Mouse (Mus musculus) kidney, adult 11 months (tissue): ENCODE measurements around the gene Smchd1.

Experiments
- DNase-seq: peaks from one replicate; pipeline ENCODE4 v3.0.0; 2022

Gene Smchd1

DNA sequence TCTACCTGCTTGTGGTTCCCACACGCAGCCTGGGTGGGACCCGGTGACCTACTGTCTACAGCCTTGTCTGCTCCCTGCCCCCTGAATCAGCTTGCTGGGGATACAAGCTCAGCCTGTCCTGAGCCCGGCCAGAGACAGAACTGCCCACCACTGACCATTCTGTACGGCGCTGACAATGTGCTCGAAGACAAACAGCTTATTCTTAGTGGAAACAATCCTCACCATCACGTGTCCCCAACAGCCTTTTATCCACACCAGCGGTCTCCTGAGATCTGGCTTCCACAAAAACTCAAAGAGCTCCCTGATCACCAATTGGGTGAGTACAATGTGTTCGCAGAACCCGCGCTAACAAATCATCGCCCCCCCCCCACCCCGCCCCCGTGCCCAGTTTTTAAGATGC lies 166.0 kb downstream of the Smchd1 start:
- DNase-seq: no peak

DNA sequence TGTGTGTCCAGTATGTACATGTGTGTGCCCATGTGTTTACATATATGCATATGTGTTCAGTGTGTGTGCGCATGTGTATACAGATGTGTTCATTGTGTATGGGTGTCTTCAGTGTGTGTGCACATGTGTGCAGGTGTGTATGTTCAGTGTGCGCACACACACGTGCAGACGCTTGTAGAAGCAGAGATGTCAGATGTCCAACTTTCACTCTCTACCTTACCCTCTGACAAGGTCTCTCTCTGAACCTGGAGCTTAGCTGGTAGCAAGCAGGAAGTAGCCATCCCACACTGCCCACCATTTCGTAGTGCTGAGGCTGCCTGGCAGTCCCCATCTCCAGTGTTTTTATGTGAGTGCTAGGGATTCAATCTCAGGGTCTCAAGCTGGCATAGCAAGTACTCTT lies 166.8 kb downstream of the Smchd1 start:
- no peak for DNase-seq

DNA sequence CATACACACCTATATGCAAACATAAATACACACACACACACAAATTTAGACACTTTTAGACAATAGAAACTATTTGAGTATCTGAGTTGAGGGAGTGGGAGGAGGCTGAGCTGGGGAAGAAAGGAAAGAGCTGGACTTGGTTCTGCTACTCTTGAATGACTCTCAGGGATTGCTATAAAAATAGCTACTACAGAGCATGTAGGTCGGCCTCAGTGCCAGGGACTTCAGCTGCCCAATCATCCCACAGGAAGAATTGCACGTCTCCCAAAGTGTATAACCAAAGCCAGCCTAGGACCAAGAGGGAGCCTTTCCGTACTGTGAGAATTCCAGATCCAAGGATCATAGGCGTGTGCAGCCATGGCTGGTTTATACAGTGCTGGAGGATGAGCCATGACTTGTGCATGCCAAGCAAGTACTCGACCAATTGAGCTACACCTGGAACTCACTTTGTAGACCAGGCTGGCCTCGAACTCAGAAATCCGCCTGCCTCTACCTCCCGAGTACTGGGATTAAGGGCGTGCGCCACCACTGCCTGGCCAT lies 167.8 kb downstream of the Smchd1 start:
- no peak for DNase-seq

DNA sequence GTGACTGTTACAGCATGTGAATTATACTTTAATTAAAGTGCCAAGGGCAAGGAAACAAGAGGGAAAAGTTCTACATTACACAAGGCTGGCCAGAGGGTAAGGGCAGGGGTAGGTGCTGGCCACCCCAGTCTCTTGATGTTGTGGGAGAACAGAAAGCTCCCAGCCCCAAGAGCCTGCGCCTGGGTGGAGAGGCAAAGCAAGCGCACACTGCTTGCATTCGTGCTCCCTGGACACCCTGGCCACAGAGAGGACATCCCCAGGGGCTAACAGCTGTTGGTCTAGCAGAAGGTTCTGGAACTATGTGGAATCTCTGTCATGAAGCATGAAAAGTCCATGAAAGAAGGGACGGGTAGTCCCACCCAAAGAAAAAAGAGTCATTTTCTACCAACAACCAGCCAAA lies 168.4 kb downstream of the Smchd1 start:
- no peak for DNase-seq

DNA sequence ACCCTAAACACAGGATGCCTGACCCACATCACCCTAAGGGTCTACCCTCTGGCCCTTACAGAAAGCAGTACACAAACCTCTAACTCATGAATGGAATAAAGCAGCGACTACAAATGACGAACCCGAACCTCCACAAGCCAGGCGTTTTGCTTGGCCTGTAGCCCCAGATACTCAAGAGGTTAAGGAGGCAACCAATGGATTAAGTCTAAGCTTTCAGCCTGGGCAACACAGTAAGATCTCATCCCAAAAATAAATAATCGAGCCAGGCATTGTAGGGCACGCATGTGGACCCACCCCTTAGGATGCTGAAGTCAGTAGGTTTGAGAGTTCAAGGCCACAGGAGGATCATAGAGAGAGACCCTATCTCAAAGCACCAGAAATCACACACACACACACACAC lies 169.1 kb downstream of the Smchd1 start:
- no peak for DNase-seq

DNA sequence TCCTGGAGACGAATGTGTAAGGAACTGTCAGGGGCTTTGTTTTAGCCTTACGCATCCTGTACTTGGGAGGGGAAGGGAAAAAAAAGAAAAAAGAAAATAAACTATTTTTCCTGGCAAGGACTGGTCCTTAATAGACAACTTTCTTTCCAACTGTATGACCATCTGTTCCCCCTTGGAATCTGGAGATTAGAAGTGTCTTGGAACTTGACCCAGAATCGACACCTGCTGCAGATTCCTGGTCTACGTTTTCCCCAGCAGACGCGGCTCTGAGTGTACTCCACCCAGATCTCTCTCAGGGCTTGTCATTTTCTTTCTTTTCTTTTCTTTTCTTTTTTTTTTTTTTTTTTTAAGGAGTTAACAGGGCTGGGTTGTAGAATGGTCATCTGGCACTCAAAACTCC lies 171.7 kb downstream of the Smchd1 start:
- no peak for DNase-seq

DNA sequence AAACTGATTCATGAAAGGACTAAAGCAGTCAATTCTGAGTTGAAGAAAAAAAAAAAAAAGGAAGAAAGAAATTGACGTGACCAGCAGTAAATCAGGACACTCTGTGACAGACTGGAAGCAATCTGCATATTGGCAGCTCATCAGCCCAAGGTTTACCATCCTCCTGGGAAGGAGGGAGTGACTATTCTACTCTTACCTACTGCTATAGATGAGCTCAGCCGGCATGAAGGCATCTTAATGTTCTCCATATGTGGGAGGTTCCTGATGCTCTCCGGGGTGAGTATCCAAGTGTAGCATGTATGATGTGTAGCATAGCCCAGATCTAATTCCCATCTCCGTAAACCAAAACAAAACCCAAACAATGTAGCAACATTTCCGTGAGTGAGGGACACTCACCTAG lies 173.7 kb downstream of the Smchd1 start:
- no peak for DNase-seq

DNA sequence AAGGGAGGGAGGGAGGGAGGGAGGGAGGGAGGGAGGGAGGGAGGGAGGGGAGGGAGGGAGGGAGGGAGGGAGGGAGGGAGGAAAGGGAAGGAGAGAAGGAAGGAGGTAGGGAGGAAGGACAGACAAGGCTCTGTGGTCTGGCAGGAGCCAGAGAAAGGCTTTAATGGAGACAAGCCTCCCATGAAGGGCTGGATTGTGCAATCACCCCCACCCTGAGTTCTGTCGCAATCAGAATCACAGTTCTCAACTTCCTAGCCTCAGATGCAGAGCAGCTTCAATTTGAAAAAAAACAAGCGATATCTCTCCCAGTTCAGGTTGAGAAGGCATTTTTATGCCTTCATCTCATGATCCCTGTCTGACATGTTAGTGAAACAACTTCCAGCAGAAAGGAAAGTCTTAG lies 174.8 kb downstream of the Smchd1 start:
- no peak for DNase-seq

DNA sequence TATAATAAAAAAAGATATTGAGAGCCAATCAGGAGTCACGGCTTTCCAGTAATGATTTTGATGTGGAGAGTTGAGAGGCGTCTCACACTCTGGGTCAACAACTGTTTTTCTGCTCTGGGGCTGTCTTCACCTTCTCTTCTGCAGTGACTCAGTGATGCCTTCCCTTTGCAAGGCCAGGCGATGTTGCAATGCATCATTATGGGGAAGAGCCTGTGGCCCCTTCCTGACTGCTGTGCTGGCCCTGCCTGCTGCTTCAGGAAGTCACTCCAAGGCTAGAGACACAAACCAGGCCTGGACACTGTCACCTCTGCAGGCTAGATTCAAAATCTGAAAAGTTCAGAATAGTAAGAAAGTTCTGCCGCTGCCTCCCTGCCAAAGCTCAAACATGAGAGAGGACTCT lies 175.3 kb downstream of the Smchd1 start:
- no peak for DNase-seq

DNA sequence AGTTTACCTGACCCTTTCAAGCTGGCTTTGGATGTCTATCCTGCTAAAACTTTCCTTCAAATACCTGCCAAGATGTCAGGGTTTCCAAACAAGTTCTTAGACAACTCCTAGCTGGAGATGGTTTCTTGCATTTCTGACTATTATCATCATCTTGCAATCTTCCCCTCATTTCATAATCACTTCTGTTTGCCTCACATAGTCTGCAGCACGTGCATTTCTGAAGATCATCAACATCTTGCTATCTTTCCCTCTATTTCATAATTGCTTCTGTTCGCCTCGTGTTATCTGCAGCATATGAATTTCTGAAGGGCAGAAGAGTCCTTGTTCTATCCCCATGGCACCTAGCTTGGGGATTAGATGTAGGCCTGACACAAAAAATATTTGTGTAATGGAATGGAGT lies 180.6 kb downstream of the Smchd1 start:
- no peak for DNase-seq
